Mouse (Mus musculus) retina, adult 2 months (tissue): Measurements from ENCODE around the gene Lhx8.

Experiments used
- DNase-seq: peaks from one replicate; pipeline ENCODE4 v3.0.0-alpha.2; 2012; ENCODE audit warnings: low read depth, low spot score

Lhx8 gene

DNA sequence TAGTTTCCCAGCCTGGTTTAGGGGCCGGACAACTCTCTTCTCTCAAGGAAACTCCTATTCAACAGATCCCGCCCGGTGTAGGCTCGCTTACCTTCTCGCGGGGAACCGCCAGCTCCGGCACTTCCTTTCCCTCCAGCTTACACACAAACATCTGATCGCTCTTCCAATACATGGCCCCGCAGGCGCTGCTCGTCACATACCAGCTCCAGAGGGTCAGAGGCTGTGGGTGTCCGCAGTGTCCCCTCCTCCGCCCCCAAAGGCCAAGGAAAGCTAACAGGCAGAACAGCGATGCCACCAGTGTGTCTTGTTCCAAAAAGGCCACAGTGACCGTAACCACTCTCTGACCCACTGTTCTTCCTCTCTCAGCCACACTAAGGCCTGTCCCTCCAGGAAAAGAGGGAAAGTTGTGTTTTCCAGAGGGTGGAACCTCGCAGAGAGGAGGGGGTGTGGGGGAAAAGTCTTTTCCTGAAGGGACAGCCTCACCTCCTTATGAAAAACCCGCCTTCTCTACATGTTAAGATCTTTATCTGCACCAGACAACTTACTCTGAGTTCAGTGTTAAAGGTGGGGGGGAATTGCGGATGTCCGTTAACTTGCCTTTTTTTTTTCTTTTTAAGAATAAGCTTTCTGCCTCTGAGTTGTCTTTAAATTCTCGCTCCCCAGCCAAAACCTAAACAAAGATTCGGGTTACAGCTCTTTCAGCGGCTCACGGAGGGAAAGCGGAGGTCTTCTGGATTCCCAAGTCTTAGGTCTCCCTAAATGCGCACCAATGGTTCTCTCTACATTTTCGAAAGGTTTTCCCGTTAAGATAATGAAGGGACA is at the start of gene Lhx8:
Gene Lhx8 (minus strand): TSS at position 479 of the 822 bp plus-strand sequence.
- DNase-seq: no peak

DNA sequence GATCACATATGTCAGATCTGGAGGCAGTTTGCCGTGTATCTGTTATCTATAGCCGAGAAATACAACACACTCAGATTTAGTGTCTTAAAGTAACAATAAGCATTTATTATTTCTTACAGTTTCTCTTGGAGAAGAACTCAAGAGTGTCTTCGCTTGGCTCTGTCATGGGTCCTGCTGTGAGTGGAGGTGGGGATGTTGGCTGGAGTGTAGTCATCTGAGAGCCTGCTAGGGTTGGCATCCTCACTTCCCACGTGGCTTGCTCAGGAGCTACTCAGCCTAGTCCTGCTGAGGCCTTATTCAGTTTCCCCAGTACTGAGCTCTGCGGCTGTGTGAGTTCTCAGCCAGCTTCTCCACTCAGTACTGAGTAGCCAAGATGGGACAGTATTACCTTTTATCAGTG is 43.1 kb upstream of the Lhx8 start:
- DNase-seq: no peak

DNA sequence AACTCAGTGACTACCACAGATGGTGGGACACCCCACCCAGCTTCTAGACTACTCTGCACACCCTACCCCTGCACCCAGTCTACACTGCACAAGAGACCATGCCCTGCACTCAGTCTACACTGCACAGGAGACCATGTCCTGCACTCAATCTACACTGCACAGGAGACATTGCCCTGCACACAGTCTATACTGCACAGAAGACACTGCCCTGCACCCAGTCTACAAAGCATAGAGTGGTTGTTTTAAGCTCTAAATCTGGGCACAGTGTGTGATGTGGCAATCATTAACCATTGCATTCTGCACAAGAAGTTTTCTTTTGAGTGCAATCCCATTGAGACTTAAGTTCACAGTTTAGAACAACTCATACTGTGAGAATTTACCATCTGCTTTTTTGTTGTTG is 42.2 kb upstream of the Lhx8 start:
- DNase-seq: no peak

GRCm38 (mm10) chr3:154367327-154367726 is 36.9 kb upstream of the Lhx8 start:
- no peak for DNase-seq

GRCm38 (mm10) chr3:154364604-154365209 is 34.2 kb upstream of the Lhx8 start:
- DNase-seq: no peak

DNA sequence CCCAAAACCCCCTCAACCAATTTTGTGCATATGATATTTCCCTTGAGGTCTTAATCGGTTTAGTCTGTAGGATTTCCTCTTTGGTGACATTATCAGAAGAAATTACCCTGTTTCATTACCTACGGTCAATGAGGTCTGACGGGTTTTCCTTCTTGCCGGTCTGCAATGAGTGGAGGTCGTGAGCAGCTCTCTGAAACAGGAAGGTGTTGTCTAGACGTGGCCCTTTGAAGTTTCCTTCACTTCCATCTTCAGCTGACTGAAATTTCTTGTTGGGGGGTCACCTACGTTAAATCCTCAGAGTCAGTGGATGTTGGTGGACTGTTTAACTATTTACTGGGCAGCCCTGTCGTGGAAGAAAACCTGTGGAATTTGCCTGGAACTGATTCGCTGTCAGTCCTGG is 33.0 kb upstream of the Lhx8 start:
- no peak for DNase-seq

DNA sequence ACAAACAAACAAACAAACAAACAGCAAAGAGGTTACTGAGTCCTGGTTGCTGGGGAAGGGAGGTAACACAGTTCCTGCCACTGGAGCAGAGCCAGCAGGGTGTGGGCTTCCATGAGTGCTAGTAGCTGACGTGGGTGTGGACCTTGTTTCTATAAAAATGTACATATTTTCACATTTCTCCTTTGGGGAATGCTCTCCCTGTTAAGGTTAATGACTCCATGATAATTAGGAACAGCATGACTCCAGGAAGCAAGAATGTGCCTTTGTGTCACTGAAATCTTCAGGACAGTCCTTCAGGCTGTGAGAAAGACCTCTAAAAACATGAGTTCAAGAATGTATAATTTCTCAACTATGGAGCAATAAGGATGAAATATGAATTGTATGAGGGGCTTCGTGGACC is 28.8 kb upstream of the Lhx8 start:
- no peak for DNase-seq

GRCm38 (mm10) chr3:154340294-154340914 is 9.9 kb upstream of the Lhx8 start:
- DNase-seq: no peak

DNA sequence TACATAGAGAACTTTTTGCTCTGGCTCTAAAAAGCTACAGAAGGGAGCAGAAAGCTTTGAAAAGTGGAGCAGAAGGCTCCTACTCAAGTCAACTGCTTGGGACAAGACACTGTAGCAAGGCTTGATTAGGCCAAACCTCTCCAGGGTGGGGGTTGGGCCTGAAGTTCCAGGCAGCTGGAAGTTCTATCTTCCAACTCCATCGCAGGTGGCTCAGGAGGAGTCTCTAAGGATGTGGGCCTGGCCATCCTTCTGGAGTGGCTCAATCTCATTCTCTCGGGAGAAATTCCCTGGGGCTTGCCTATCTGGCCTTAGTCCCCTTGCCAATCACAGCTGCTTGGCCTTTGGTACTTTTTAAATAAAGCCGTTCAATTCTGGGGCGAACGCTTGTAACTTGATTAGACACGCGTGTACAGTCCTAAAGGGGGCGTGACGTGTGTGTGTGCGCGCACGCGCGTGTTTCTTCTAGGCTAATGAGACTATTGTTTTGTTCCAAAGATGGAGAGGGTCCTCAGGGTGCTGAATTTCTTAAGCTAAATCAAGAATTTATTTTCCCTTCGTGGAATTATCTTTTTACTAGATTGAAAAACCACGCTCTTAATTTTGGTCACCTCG is 9.3 kb upstream of the Lhx8 start:
- DNase-seq: no peak

DNA sequence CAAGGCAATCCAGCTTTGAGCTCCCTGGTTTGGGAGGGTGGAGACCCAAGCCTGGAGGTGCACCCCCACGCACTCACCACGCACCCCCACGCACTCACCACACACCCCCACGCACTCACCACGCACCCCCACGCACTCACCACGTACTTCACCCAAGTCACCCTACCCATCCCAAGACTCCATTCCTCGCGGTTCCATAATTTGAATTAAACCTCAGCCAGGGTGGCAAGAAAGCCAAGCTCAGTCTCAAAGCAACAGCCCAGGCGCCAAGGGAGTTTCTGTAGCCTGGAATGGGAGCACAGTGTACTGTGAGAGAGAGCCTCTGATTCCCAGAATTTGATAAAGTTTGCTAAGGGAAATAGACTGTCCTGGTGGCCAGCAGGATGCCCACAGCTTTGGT is 4.3 kb upstream of the Lhx8 start:
- DNase-seq: no peak

DNA sequence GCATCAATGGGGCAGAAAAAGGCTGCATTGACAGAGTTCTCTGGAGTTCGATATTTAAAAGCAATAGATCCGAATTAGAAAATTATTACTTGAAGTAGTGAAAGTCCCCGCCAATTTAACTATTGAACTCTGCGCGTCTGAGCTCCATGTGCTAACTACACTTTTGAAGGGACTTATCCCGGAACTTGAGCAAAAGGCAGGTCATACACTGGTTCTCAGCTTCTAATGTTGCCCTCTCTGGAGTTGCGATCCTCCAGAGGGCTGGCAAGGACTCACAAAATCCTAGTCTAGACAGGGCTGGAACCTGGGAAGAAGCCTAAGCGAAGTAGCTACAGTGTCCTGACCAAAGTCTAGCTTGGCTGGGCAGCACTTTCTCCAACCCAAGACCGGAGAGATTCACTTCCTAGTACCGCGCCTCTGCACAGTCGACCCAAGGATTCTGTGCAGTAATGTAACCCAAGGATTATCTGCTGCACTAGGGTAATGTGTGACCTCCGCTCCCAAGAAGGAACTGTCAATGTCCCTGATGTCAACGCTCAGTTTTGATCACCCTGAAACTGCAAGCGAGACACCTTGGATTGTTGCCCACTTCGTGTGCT is 3.0 kb upstream of the Lhx8 start:
- no peak for DNase-seq

GRCm38 (mm10) chr3:154332941-154333340 is 2.5 kb upstream of the Lhx8 start:
- no peak for DNase-seq

DNA sequence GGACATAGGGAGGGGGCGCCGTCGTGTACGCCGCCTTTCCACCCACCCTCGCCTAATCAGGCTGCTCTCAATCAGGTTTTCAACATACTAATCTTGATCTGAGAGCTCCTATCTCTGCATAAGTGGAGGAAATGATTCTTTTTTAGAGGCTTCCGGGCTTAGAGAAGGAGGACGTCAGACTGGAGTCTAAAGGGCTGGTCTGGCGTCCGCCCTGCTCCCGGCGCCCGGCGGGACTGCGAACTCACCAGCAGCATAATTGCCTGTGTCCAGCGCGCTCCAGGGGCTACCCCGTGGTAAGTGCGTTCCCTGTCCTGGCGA is 1.7 kb upstream of the Lhx8 start:
- no peak for DNase-seq

- no peak for DNase-seq
Observed at GRCm38 (mm10) chr3:154331506-154332212, 1.2 kb upstream of the Lhx8 start.

- no peak for DNase-seq
Observed at GRCm38 (mm10) chr3:154331003-154331340, 513 bp upstream of the Lhx8 start.

GRCm38 (mm10) chr3:154329323-154330180 is 907 bp downstream of the Lhx8 start:
- DNase-seq: no peak

- DNase-seq: no peak
Observed at GRCm38 (mm10) chr3:154328721-154329322, 1.6 kb downstream of the Lhx8 start.

- DNase-seq: no peak
Observed at GRCm38 (mm10) chr3:154327883-154328720, 2.4 kb downstream of the Lhx8 start.

DNA sequence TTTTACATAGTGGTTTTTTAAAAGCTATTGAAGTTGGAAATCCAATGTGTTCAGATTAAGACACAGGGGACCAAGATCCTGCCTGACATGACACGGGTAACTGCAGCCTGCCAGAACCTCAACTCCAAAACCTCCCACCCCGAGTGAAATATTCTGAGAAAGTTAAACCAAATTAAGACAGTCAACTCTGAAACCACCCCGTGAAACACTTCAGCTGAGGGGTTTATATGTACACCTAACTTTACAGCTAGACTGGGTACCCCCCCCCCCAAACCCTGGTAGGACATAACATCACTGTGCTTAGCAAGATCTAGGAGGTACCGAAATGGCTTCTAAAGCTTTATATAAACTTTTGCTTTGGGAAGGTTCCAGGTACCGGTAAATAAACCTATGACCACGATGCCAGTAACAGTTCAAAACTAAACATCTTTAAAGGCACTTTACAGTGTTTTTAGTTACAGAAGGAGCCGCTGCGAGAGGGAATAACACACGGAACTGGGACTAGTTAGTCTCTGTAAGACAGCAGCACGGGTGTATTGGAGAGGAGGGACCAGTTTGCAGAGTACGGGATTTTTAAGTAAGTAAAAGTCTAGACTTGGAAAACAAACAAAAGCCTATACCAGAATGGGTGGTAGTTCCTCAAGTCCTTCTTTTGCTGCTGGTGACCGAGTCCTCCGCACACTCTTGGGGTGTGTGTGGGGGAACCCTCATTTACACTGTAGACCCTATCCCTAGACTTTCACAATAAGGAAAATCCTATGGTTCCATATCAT is 3.2 kb downstream of the Lhx8 start:
- DNase-seq: no peak
